Mouse (Mus musculus) bone marrow, adult 2 months (tissue): ENCODE measurements around the gene Hoxc10. TPM values are rescaled to one million over a fixed set of nuclear protein-coding genes. Genes with fewer than 3 reads are reported as not detected.

Source experiments
- H3K27ac ChIP-seq: fragments of 200-500 bp; 2 replicates; pipeline ENCODE4 v1.5.1; 2012; ENCODE audit warnings: low read depth, mild to moderate bottlenecking, control low read depth, inconsistent platforms, low read length; ENCODE audit not compliant: control insufficient read depth, poor library complexity, insufficient read depth
- H3K4me1 ChIP-seq: fragments of 200-500 bp; 2 replicates; pipeline ENCODE4 v1.6.1; 2011; ENCODE audit warnings: low read length; ENCODE audit not compliant: control insufficient read depth, insufficient read depth
- H3K4me3 ChIP-seq: fragments of 200-500 bp; replicated peaks from 2 replicates; pipeline ENCODE3; 2011; ENCODE audit warnings: mild to moderate bottlenecking, low read depth, low read length, control low read depth; ENCODE audit not compliant: control insufficient read depth
- CTCF ChIP-seq: fragments of 200-500 bp; IDR thresholded peaks from 2 replicates; pipeline ENCODE4 v1.5.1; 2011; ENCODE audit warnings: low read length, control low read depth; ENCODE audit not compliant: control insufficient read depth, insufficient read depth
- POLR2A ChIP-seq: fragments of 200-500 bp; IDR thresholded peaks from 2 replicates; pipeline ENCODE4 v1.6.1; 2011; ENCODE audit warnings: low read depth, mild to moderate bottlenecking, control low read depth, low read length, borderline replicate concordance; ENCODE audit not compliant: control insufficient read depth
- WGBS: fragments of 180-500 bp; shearing (Covaris S2); methylation state at CpG from one replicate; pipeline ENCODE4 v1.1.7; 2018; 5-methylcytosine and 5-hydroxymethylcytosine counted together
- polyA plus RNA-seq: library from polyadenylated mRNA; stranded (reverse); fragments of >200 nt; gene quantifications from 2 replicates; pipeline ENCODE4 v1.2.4, GENCODE M21; 2011; ENCODE audit warnings: low replicate concordance; ENCODE audit not compliant: missing spikeins, insufficient read depth, insufficient read length

The Hoxc10 gene
- polyA plus RNA-seq, 1 experiment: 1.3 TPM

- WGBS: 4% methylated on average over 21 of the region's 21 CpGs
- Histone ChIP-seq H3K27ac (no peak overlapping the region), H3K4me3 (no peak overlapping the region), H3K4me1 (no peaks in the 10 kb centered on the region)
- no peak for TF ChIP-seq CTCF
- no peak for TF ChIP-seq POLR2A
Measured at GRCm38 (mm10) chr15:102972254-102972653, 5.7 kb downstream of the Hoxc10 start.

- Histone ChIP-seq H3K4me1 (no peaks in the 10 kb centered on the region), H3K4me3 (no peak overlapping the region), H3K27ac (no peak overlapping the region)
- WGBS: 8% methylated on average over 6 of the region's 6 CpGs
- TF ChIP-seq CTCF (no peak), POLR2A (no peak)
Measured at GRCm38 (mm10) chr15:102972753-102973152, 6.2 kb downstream of the Hoxc10 start.

DNA sequence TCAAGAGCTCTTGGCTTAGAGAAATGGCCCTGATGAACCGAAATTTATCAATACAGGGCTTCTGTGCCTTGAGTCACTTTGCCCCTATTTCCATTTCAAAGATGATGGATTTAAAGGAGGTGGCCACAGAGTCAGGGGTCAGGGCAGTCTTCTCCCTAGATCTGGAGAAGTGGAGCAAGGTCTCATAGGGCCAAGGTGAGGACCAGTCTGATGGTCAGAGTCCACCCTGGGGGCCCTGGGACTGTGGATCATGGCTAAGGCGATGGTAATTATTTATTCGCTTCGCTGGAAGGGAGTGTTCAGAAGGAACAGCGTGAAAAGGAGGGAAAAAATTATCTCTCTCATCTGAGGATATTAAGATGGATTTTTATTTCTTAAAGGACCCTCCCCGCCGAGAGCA lies 8.4 kb downstream of the Hoxc10 start:
- H3K4me1 ChIP-seq: no peaks in the 10 kb centered on the region
- WGBS: 17% methylated on average over 7 of the region's 7 CpGs
- TF ChIP-seq CTCF: no peak
- no peak for TF ChIP-seq POLR2A

DNA sequence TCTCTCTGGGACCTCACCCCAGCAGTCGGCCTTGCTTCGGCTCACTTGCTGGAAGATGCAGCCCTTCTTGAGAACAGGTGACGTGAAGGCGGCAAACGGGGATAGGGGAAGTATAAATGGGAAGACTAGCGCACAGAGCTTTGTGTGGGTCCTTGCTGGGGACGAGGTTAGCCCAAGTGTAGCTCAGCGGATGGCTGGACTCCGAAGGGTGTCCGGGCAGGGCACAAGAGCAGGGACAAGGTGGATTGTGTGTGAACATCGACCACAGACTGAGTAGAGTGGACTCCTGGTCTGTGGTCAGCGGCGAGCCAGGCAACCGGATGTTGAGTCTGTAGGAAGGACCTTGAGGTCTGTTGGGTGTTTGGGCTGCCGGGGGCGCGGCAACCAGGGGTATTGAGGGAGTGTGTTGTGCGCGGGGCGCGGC lies 9.1 kb downstream of the Hoxc10 start:
- TF ChIP-seq CTCF: no peak
- no peak for TF ChIP-seq POLR2A
- no peak overlapping the region for H3K4me3 ChIP-seq
- WGBS: 4% methylated on average over 21 of the region's 21 CpGs
- no peaks in the 10 kb centered on the region for H3K4me1 ChIP-seq
- no peak overlapping the region for H3K27ac ChIP-seq

More for the DNA sequence above, 8.4 kb downstream of the Hoxc10 start:
- Histone ChIP-seq H3K27ac (no peak overlapping the region), H3K4me3 (no peak overlapping the region)

DNA sequence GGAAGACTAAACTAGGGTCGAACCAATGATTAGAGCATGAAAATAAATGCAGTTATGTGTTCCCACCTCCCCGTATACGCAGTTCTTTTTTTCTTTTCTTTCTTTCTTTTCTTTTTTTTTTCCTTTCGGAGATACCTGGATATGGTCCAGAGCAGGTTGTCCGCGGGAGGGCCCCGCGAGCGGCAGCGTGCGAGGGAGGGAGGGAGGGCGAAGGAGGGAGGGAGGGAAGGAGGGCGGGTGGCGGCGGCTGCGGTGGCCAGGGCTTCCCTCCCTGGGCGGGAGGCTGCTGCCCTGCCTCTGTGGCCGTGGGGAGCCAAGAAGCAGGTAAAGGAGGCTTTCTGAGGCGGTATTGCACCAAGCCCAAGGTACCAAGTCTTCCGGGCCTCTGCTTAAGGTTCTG lies 9.6 kb downstream of the Hoxc10 start, which contains the start of gene Hoxc9:
Hoxc9 (plus strand) TSS at position 269 of the 400 bp plus-strand sequence.
- H3K4me1 ChIP-seq: no peaks in the 10 kb centered on the region
- TF ChIP-seq CTCF: no peak
- TF ChIP-seq POLR2A: no peak
- no peak within 1 kb of the TSS for H3K4me3 ChIP-seq
- WGBS: 3% methylated on average over 12 of the region's 20 CpGs
- no peak within 1 kb of the TSS for H3K27ac ChIP-seq

DNA sequence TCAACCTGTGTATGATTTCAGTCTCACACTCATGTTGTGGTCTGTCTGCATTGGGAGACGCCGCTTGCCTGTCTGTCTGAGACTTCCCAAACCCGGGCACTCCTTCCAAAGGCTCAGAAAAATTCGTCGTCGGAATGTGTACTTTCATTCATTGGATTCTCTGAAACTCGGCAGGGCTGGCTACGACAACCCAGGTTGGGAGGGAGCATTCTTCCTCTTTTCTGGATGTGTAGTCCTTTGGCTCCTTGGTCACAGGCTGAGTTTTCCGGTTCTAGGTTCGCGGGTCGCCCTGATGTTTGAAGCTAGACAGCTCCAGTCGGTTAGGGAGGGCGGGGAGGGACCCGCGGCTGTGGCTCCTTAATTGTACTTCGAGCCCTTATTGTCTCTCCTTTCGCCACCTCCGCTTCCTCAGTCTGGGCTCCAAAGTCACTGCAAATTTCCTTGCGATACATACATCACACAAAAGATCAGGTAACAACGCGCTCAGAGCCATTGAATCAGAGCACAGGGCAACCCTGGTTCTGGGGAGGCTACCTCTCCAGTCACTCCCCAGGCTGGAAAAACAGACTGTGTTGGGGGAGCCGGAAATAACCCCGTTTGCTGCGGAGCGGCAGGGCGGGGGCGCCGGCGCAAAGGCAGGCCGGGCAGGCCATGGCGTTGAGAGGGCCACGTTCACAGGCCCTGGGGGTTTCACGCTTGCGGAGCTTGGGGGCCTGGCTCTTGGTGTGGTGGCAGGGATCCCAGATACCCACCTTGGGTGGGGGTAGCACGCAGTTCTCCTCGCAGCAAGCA lies 10.2 kb downstream of the Hoxc10 start:
- Histone ChIP-seq H3K4me3 (no peak overlapping the region), H3K4me1 (no peaks in the 10 kb centered on the region), H3K27ac (no peak overlapping the region)
- WGBS: under 1% methylated on average over 37 of the region's 37 CpGs
- TF ChIP-seq CTCF (no peak), POLR2A (no peak)

DNA sequence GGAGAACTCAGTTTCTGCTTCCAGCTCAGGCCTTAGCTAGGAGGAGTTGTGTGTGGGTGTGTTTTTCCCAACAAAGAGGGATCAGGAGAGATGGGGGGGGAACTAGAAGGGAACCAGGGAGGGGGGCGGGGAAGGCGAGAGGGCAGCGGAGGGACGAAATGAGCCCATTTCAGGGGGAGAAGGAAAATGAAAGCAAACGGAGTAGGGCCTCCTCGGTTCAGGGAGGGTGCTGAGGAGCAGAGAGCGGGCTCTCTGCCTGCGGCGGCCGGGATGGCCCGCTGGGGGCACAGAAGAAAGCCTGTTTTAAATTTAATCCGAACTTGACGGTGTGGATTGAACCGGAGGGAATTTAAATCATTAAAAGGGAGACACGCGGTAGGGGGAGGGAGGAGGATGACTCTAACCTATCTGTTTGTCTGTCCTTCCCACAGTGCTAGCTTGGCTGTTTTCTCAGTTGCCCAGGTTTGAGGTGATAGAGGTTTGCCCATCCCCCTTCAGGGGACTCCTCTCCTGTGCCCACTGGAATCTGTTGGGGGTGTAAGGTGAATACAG lies 10.9 kb downstream of the Hoxc10 start:
- H3K4me3 ChIP-seq: no peak overlapping the region
- H3K4me1 ChIP-seq: no peaks in the 10 kb centered on the region
- H3K27ac ChIP-seq: no peak overlapping the region
- WGBS: 12% methylated on average over 16 of the region's 16 CpGs
- no peak for TF ChIP-seq POLR2A
- no peak for TF ChIP-seq CTCF

DNA sequence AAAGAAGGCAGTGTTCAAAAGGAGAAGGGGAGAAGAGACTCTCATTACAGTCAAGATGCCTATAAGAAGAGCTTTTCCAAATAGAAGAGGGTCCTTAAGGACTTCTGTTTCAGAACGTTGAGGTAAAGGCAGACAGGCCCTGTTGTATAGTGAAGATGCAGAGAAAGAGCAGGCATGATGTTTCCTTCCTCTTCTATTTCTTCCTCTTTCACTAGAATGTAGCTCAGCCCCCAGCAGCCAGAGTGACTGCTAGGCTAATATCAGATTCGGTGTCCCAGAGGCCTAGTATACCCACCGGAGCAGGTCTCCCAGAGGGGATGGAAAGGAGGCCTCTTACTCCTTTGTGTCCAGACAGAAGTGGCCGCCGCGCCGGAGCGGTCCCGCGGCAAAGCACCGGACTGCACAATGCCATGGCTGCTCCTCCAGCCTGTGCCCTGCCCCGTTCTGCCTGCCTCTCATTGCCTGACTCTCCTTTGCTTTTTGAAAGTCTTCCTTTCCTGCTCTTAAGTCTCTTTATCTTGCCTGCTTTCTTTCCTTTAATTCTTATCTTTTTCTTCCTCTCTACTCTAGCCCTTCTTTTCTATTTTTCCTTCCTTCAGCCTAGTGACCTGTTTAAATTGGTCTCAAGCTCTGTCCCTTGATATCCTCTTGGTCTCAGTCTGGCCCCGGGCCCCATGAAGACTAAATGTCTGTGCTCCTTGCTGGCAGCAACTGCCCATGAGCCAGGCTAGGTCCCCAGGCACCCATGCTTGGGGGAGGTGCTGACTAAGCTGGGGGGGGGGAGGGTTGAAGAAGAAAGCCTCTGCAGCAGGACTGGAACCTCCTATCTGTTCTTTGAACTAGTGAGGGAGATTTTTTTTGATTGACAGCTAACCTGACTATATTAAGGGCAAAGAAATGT lies 12.3 kb downstream of the Hoxc10 start:
- H3K27ac ChIP-seq: no peak overlapping the region
- 5% methylated on average over 13 of the region's 13 CpGs for WGBS
- TF ChIP-seq POLR2A (no peak), CTCF (no peak)
- H3K4me1 ChIP-seq: no peaks in the 10 kb centered on the region
- H3K4me3 ChIP-seq: no peak overlapping the region

DNA sequence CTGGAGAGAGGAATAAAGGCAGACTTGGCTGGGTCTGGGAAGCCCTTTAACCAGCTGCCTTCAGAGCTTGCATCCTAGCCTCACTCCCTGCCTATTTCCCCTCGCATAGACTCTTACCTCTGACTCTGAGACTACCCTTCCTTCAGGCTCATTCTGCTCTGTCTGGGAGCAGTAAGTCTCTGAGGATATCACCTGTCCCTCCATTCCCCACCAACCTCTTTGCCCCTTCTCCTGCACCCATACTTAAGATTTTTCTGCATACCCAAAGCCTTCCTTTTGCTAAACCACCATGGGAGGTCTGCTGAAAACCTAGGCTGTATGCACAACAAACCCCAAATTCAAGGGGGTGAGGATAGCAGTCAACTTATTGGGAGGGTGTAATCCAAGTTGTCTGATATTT lies 13.3 kb downstream of the Hoxc10 start:
- TF ChIP-seq CTCF (no peak), POLR2A (no peak)
- Histone ChIP-seq H3K4me3 (no peak overlapping the region), H3K4me1 (no peaks in the 10 kb centered on the region), H3K27ac (no peak overlapping the region)
- 11% methylated on average over 1 of the region's 1 CpGs for WGBS
